Mouse (Mus musculus): ENCODE results near the gene Mtus2. TPM values are rescaled to one million over a fixed set of nuclear protein-coding genes. Genes with fewer than 3 reads are reported as not detected.

Mtus2 gene
- polyA plus RNA-seq, 1 experiment from 2014 or later: 13.7 TPM

DNA sequence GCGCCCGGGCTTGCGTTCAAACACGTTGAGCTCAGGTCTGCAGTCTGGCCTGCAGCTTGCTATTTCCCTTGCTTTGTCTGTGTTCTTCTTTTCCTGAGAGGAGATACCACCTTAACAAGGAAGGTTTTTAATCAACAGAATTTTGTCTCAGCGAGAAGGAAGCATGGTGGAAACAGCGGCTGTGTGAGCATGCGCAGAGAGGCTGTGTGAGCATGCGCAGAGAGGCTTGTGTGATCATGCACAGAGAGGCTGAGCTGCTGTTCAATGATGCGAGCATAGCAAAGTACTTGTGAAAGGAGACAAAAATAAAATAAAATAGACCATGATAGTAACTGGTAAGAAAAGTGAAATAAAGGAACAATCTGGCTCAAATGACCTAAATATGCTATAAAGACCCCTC is 142.2 kb downstream of the Mtus2 start:
- Histone ChIP-seq H3K4me3 (no peak overlapping the region), H3K4me1 (no peaks in the 10 kb centered on the region), H3K36me3 (ENCODE audit: poor library complexity, severe bottlenecking) (no peaks in the 10 kb centered on the region), H3K4me2 (no peak overlapping the region), H3K27ac (no peak overlapping the region), H3K9ac (no peak overlapping the region), H3K27me3 (no peaks in the 10 kb centered on the region), H3K9me3 (replicated peaks) (no peaks in the 10 kb centered on the region)
- 91% methylated on average over 9 of the region's 9 CpGs for WGBS
- no peak for ATAC-seq

GRCm38 (mm10) chr5:148107324-148107723 is 150.2 kb downstream of the Mtus2 start:
- WGBS: 91% methylated on average over 6 of the region's 6 CpGs
- H3K27me3 ChIP-seq: no peaks in the 10 kb centered on the region
- H3K4me2 ChIP-seq: no peak overlapping the region
- ATAC-seq: no peak
- no peak overlapping the region for H3K27ac ChIP-seq
- H3K36me3 ChIP-seq (ENCODE audit: poor library complexity, severe bottlenecking): no peaks in the 10 kb centered on the region
- no peak overlapping the region for H3K4me3 ChIP-seq
- 0 out of 2 replicates have a peak, but pooled peaks cover 4% of the 10 kb centered on the region for H3K4me1 ChIP-seq
- H3K9me3 ChIP-seq (replicated peaks): no peaks in the 10 kb centered on the region
- no peak overlapping the region for H3K9ac ChIP-seq

GRCm38 (mm10) chr5:148107890-148108289 is 150.8 kb downstream of the Mtus2 start:
- Histone ChIP-seq H3K4me3 (no peak overlapping the region), H3K4me1 (0 out of 2 replicates have a peak, but pooled peaks cover 4% of the 10 kb centered on the region), H3K4me2 (no peak overlapping the region), H3K9me3 (replicated peaks) (no peaks in the 10 kb centered on the region), H3K9ac (no peak overlapping the region), H3K36me3 (ENCODE audit: poor library complexity, severe bottlenecking) (no peaks in the 10 kb centered on the region), H3K27ac (no peak overlapping the region), H3K27me3 (no peaks in the 10 kb centered on the region)
- 40% methylated on average over 7 of the region's 7 CpGs for WGBS
- ATAC-seq: no peak

DNA sequence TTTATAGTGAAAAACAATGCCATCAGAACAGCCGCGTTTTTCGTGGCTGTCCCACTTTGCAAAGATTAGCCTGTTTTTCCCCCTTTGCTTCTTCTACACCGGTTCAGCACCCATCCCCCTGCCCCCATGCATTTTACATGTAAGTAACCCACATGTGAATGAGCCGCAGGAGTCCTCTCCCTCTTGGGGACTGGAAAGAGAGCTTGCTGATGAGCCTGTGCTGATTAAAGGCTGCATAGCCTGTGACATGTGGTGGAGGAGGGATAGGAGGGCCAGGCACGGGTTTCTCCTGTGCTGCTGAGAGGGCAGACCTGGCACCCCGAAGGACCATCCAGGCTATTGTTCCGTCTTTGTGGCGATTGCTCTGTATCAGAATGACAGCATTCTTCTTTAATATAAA is 151.2 kb downstream of the Mtus2 start:
- H3K4me2 ChIP-seq: no peak overlapping the region
- no peaks in the 10 kb centered on the region for H3K27me3 ChIP-seq
- 0 out of 2 replicates have a peak, but pooled peaks cover 4% of the 10 kb centered on the region for H3K4me1 ChIP-seq
- 44% methylated on average over 9 of the region's 9 CpGs for whole genome bisulfite sequencing
- no peak overlapping the region for H3K9ac ChIP-seq
- no peaks in the 10 kb centered on the region for H3K9me3 ChIP-seq (replicated peaks)
- H3K4me3 ChIP-seq: no peak overlapping the region
- H3K27ac ChIP-seq: peak overlapping the region; percentile 1; the same call in 1 of the 2 replicates
- ATAC-seq: peak; percentile 51; the same call in 1 of the 2 replicates
- no peaks in the 10 kb centered on the region for H3K36me3 ChIP-seq (ENCODE audit: poor library complexity, severe bottlenecking)

GRCm38 (mm10) chr5:148115207-148115817 is 158.2 kb downstream of the Mtus2 start:
- H3K27me3 ChIP-seq: no peaks in the 10 kb centered on the region
- peak; percentile 80 for ATAC-seq
- no peak overlapping the region for H3K9ac ChIP-seq
- WGBS: 54% methylated on average over 15 of the region's 15 CpGs
- no peak overlapping the region for H3K4me3 ChIP-seq
- H3K27ac ChIP-seq: 0 out of 2 replicates have a peak overlapping the region, but pooled peaks have one; percentile 8
- no peak overlapping the region for H3K4me2 ChIP-seq
- H3K9me3 ChIP-seq (replicated peaks): no peaks in the 10 kb centered on the region
- no peaks in the 10 kb centered on the region for H3K36me3 ChIP-seq (ENCODE audit: poor library complexity, severe bottlenecking)
- peaks cover 7% of the 10 kb centered on the region; the same call in 1 of the 2 replicates for H3K4me1 ChIP-seq

- Histone ChIP-seq H3K36me3 (ENCODE audit: poor library complexity, severe bottlenecking) (no peaks in the 10 kb centered on the region), H3K9me3 (replicated peaks) (no peaks in the 10 kb centered on the region), H3K27ac (no peak overlapping the region), H3K27me3 (no peaks in the 10 kb centered on the region), H3K4me1 (no peaks in the 10 kb centered on the region), H3K9ac (no peak overlapping the region), H3K4me2 (no peak overlapping the region), H3K4me3 (no peak overlapping the region)
- 68% methylated on average over 12 of the region's 12 CpGs for WGBS
- ATAC-seq: no peak
Observed at GRCm38 (mm10) chr5:148124354-148124753, 167.2 kb downstream of the Mtus2 start.

DNA sequence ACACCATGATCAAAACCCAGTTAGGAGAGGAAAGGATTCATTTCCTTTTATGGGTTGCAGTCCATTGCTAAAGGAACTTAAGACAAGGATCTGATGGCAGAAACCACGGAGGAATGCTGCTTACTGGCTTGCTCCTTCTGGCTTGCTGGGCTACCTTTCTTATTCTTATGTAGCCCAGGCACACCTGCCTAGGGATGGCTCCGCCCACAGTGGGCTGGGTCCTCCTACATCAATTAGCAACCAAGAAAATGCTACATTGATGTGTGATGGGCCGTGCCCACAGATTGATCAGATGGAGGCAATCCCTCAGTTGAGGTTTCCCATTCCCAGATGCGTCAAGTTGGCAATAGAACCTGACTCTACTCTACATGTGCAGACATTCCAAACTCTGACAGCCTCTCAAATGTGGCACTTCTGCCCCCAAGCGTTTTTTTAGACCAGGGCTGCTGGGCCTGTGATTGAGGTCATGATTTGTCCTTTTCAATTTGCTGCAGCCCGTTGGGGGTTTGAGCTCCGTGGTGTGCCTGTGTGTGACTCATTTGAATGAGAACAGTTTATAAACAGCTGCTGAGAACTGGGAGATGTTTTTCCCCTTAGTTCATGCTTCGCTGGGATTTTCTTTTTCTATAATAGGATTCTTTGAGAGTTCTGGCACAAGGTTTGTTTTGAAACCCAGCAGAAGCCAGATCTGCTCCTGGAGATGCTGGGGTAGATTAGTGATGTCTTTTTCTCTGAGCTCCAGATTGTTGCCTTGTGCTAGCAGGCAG is 173.8 kb downstream of the Mtus2 start:
- H3K9me3 ChIP-seq (replicated peaks): no peaks in the 10 kb centered on the region
- no peak for ATAC-seq
- WGBS: 46% methylated on average over 8 of the region's 8 CpGs
- no peaks in the 10 kb centered on the region for H3K4me1 ChIP-seq
- H3K36me3 ChIP-seq (ENCODE audit: poor library complexity, severe bottlenecking): no peaks in the 10 kb centered on the region
- H3K4me3 ChIP-seq: no peak overlapping the region
- H3K9ac ChIP-seq: no peak overlapping the region
- H3K27ac ChIP-seq: peak overlapping the region; percentile 11; the same call in 1 of the 2 replicates
- H3K27me3 ChIP-seq: no peaks in the 10 kb centered on the region
- H3K4me2 ChIP-seq: no peak overlapping the region

- WGBS: 65% methylated on average over 10 of the region's 10 CpGs
Observed at GRCm38 (mm10) chr5:148131458-148132131, 174.5 kb downstream of the Mtus2 start.

DNA sequence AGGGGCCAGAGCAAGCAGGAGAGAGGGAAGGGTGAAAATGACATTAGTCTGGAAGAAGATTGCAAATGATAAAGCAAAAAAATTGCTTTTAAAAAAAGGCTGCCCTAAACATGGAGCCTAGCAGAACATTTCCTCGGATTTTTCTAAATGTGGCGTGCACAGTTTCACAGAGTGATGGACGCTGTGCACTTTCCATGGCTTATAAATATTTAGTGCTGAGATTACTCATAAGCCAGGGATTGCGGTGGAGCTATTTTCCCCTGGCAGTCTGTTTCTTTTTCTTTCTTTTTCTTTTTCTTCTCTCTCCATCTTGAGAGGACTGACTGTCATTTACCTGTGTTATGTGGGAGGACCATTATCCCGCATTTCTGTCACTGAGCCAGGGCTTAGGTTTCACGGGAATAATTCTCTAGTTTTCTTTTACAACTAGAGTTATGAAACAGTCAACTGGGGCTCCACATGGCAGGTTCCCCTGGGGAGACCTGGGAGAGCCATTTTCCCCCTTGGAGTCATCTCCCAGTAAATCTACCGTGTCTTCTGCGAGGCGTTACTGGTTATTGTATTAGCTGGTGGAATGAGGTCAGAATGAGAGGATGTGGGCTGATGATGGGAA is 176.4 kb downstream of the Mtus2 start:
- Histone ChIP-seq H3K4me1 (no peaks in the 10 kb centered on the region), H3K36me3 (ENCODE audit: poor library complexity, severe bottlenecking) (no peaks in the 10 kb centered on the region), H3K4me3 (no peak overlapping the region), H3K27me3 (no peaks in the 10 kb centered on the region), H3K9me3 (replicated peaks) (no peaks in the 10 kb centered on the region), H3K9ac (no peak overlapping the region), H3K4me2 (no peak overlapping the region), H3K27ac (no peak overlapping the region)
- WGBS: 86% methylated on average over 9 of the region's 9 CpGs
- no peak for ATAC-seq

More at GRCm38 (mm10) chr5:148131458-148132131, 174.5 kb downstream of the Mtus2 start:
- no peaks in the 10 kb centered on the region for H3K4me1 ChIP-seq
- H3K27me3 ChIP-seq: no peaks in the 10 kb centered on the region
- H3K27ac ChIP-seq: peak overlapping the region; percentile 11; the same call in 1 of the 2 replicates
- no peak overlapping the region for H3K4me3 ChIP-seq
- ATAC-seq: no peak
- no peak overlapping the region for H3K9ac ChIP-seq
- H3K36me3 ChIP-seq (ENCODE audit: poor library complexity, severe bottlenecking): no peaks in the 10 kb centered on the region
- H3K4me2 ChIP-seq: no peak overlapping the region
- no peaks in the 10 kb centered on the region for H3K9me3 ChIP-seq (replicated peaks)

DNA sequence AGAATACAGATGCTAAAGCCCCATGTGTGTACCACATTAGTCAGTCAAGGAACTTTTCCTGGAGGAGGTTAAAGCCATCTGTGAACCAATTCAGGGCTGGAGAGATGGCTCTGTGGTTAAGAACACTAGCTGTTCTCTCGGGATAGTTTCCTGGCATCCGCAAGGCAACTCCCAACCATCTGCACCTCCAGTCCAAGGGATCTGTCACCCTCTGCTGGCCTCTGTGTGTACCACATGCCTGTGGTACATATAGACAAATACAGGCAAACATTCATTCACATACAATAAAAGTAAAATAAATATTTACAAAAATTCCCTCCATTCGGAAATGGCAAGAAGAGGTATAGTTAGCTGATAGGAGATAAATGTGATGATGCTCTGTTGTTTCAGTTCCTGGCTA is 184.5 kb downstream of the Mtus2 start:
- ATAC-seq: no peak

DNA sequence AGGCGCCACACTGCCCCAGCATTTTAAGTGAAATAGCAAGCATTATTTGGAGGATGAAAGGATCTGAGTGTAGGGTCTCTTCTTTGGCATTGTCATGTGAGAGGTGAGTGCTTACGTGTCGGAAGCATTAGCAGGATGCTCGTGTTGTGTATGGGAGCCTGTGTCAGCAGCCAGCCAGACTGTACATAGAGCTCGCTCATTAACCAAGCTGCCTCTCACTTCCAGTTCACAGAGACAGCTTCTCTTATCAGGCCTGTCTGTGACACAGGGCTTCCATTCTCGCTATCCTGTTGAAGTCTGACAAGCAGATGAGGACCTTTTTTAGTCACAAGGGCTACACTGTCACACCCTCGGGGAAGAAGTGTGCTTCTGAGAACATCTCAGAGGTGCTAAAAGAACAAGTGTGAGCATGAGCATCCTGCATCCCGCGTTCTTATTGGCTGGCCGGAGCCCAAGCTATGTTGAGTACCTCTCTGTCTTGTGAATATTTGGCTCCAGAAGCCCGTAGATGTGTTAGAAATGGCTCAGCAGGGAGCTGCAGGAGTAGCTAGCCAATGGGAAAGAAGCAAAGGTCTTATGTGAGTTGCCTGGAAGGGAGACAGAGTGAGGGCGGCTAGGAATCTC is 189.2 kb downstream of the Mtus2 start:
- H3K9me3 ChIP-seq (replicated peaks): peaks cover 5% of the 10 kb centered on the region
- no peak overlapping the region for H3K4me3 ChIP-seq
- H3K4me1 ChIP-seq: peaks cover 18% of the 10 kb centered on the region
- no peak overlapping the region for H3K9ac ChIP-seq
- no peaks in the 10 kb centered on the region for H3K36me3 ChIP-seq (ENCODE audit: poor library complexity, severe bottlenecking)
- H3K27me3 ChIP-seq: no peaks in the 10 kb centered on the region
- peak overlapping the region; percentile 32; the same call in 1 of the 2 replicates for H3K27ac ChIP-seq
- peak; percentile 59; the same call in 1 of the 2 replicates for ATAC-seq
- WGBS: 61% methylated on average over 12 of the region's 12 CpGs
- H3K4me2 ChIP-seq: no peak overlapping the region

More for the DNA sequence above, 184.5 kb downstream of the Mtus2 start:
- H3K27me3 ChIP-seq: no peaks in the 10 kb centered on the region
- H3K4me1 ChIP-seq: peaks cover 9% of the 10 kb centered on the region
- no peak overlapping the region for H3K4me3 ChIP-seq
- H3K9ac ChIP-seq: no peak overlapping the region
- no peaks in the 10 kb centered on the region for H3K9me3 ChIP-seq (replicated peaks)
- H3K27ac ChIP-seq: no peak overlapping the region
- H3K4me2 ChIP-seq: no peak overlapping the region
- no peaks in the 10 kb centered on the region for H3K36me3 ChIP-seq (ENCODE audit: poor library complexity, severe bottlenecking)
- 96% methylated on average over 3 of the region's 3 CpGs for WGBS
